Mouse (Mus musculus) CH12.LX (cell line): ENCODE results near the gene Rtn4ip1.

Experiments used
- CTCF ChIP-seq, 2 experiments: IDR thresholded peaks in 1 of 2; conservative IDR thresholded peaks in 1 of 2; 2 replicates each; pipeline ENCODE4 v1.5.1; 2011 to 2012; ENCODE audit warnings: low read depth in 2 of 2, low read length in 2 of 2, improper control_type of control experiment in 1 of 2, inconsistent platforms in 1 of 2, mild to moderate bottlenecking in 1 of 2, moderate library complexity in 1 of 2
- MAX ChIP-seq: IDR thresholded peaks from 2 replicates; pipeline ENCODE4 v1.6.1; 2011; ENCODE audit warnings: low read length, improper control_type of control experiment
- MAZ ChIP-seq: IDR thresholded peaks from 2 replicates; pipeline ENCODE4 v1.6.1; 2012; ENCODE audit warnings: low read depth, mild to moderate bottlenecking, inconsistent platforms, low read length, improper control_type of control experiment, moderate library complexity
- SIN3A ChIP-seq: IDR thresholded peaks from 2 replicates; pipeline ENCODE4 v1.6.1; 2012; ENCODE audit warnings: low read length, improper control_type of control experiment, inconsistent platforms
- ZKSCAN1 ChIP-seq: IDR thresholded peaks from 2 replicates; pipeline ENCODE4 v1.6.1; 2012; ENCODE audit warnings: low read depth, inconsistent platforms, low read length, improper control_type of control experiment, borderline replicate concordance

- TF ChIP-seq CTCF (conservative IDR thresholded peaks at IDR 0.05 in 1 of 2, IDR thresholded peaks at IDR 0.05 in 1 of 2; ENCODE audit: low read depth in 2 of 2, low read length in 2 of 2): peak in 1 of 2 experiments; percentile 61; a peak in 2 of 4 replicates
- no peak for TF ChIP-seq SIN3A
- TF ChIP-seq MAX: peak; percentile 36; the same call in 1 of the 2 replicates
- TF ChIP-seq ZKSCAN1: no peak
- TF ChIP-seq MAZ: no peak
Observed at GRCm38 (mm10) chr10:44003551-44004151, 102.0 kb downstream of the Rtn4ip1 start.
